Mouse (Mus musculus): ENCODE measurements around the gene Gpc5.
A peak's percentile ranks its signal among the peaks of the same experiment; 100 is the strongest.

Gene Gpc5

DNA sequence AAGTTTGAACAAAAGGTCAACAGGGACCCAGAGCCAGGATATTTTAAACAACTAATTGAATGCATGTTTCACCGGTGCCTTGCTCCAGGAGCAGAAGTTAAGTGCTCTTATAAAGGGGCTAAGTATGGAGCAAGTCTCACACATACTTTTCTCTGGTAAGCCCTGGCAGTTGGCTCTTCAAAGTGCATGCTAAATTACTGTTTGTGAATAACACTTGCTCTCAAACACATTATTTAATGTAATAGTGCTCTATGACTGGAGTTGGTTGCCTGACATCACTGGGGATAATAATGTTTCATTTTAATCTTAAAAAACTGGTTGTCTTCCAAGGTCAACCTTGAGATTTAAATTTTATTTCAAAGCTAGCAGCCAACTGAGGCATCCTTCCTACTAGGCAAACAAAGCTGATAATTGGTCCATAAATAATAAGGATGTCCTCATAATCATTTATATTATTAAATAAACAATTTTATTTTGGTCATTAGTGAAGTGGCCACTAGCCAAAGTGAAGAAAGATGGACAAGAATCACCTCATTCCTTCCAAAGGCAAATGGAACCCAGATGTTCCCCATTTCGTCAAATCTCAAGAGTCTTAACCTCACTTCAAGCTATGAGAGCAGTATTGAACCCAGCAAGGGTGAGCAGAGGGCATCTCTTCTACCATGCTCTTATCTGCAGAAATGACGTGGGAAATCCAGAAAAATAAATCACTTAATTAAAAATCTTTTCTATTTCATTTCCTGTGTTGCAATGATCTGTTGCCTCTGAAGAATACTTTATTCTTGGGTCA lies 488.6 kb downstream of the Gpc5 start:
- DNase-seq, result no peak

DNA sequence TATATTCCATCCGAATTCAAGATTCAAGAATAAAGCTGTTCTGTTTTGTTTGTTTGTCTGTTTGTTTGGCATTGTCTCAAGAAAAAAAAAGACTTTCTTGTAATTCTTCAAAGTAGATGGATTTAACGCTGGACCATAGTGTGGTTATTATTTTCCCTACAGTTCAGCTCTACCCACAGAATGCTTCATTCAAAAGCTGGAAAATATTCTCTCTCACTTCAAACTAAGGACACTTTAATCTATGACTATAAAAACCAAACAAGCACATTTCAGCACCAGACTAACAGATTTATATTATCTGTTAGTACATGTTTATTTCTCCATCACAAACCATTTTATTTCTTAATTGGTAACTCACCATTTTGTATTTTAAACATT lies 489.2 kb downstream of the Gpc5 start:
- no peak for DNase-seq

DNA sequence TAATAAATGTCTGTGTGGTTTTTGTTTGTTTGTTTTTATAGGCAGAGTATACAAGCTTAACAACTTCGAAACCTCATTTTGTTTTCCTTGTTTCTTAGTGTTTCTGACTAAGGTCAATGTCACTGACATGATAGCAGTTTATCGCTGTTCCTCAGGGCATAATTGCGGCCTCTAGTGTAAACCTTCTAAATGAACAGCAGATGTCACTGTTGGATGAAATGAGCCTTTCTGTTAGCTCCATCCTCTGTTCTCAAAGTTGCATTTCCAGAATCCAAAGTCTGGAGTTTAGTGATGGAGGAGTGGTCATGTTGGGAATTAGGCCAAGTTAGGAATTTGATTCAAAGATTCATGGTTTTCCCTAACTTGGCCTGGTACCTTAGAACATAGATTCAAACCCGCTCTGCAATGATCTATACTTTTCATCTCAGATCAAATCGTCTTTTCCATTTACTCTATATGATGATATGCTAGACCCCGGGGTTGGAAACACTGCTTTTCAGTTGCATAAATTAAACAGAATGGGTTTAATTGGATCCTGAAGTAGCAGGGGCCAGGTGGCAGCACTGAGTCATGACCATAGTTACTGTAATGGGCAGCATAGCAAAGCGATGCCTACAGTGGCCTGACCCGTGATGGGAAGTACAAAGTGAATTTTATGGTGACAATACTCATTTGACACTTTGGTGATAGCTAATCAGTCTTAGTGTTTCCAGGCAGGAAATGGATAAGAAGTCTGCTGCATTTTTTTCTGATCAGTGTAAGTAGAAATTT lies 508.4 kb downstream of the Gpc5 start:
- DNase-seq, result peak; percentile 65

DNA sequence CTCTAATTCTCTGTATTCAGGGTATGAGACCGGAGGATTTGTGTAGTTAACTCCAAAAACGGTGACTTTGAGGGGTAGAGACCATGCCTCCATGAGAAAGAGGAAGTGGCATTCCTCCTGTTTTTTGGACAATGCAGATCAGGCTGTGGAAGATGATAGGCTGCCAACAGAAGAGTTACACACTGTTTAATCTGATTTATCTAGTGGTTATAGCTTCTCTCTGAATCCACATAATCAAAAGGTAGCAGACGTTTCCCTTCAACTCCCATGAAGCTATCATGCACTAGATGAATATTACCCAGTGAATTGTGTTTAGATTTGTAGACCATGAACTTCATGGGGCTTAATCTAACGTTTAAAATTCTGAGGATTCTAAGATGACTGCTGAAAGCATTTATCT lies 522.1 kb downstream of the Gpc5 start:
- no peak for DNase-seq

DNA sequence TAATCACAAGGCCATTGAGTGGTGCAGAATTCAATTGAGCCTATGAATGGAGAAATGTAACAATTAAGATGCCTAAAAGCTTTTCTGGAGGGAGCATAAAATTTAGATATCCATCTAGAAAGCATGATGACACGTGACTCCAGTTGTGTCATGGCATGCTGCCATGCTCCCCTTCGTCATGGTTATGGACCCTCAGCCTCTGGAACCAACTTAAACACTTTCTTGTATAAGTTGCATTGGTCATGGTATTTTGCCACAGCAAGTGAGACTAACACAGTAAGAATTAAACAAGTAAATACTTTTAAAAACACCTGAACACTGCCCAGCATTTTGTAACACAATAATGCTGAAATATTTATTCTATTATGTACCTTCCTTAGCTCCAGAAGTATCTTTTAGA lies 524.3 kb downstream of the Gpc5 start:
- DNase-seq, result no peak

DNA sequence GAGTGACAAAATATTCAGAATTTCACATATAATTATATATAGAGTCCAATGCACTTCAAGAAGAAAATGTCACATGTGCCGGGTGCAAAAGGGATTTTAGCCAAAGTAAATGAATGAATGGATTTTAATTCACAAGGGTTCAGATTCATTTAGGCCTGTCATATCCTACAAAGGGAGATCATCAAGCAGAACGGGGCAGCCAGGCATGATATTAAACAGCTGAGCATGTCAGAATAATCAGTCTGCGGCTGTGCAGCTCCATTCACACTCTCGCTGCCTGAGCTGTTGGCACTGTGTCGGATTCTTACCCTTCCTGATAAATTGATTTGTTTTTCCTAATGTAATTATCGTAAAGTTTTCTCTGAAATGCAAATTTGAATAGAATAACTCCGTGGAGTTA lies 524.8 kb downstream of the Gpc5 start:
- peak; percentile 69 for DNase-seq

DNA sequence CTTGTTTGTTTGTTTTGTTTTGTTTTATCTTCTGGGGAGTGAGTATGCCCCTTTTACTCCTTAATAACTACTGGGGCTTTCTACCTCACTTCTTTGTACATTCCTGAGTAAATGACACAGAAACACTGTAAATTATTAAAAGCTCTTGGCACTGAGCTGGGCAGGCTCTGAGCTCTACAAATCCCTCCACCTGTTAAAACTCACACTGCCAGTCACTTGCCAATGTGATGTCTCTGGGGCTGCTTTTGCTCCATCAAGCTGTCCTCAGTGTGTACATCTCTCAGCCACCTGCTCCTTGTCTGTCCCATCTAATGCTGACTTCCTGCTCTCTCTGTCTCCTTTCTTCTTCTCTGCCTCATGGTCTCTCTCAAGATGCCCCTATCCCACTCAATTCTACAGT lies 528.5 kb downstream of the Gpc5 start:
- DNase-seq, result no peak

DNA sequence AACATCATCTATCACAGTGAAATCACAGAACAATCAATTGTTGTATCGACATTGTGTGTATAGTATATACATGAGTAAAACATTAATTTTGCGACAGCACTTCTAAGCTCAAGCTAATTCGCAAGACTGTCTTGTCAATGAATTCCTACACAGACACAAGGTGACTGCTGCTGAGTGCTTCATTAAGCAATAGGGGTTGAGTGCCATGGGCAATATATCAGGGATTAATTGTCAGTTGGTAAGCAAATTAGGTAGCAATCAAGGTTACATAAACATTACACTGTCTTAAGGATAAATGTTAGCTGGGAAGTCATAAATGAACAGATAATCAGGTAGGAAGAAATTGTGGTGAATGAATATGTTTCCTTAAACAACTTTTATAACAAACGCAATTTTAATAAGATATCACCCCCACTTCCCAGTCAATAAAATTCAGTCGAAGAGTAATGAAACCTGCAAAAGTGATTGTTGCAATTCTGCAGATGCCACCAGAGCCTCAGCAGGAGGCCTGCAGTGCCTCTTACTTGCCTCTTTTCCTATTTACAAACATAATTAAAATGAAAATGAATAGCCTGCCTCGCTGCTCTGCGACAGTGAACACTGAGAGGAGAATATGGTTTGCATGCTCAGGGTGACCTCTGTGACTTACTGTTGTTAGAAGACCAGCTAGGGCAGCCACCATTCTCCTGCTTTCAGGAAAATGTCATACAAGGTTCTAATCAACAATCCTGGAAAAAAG lies 539.3 kb downstream of the Gpc5 start:
- no peak for DNase-seq

DNA sequence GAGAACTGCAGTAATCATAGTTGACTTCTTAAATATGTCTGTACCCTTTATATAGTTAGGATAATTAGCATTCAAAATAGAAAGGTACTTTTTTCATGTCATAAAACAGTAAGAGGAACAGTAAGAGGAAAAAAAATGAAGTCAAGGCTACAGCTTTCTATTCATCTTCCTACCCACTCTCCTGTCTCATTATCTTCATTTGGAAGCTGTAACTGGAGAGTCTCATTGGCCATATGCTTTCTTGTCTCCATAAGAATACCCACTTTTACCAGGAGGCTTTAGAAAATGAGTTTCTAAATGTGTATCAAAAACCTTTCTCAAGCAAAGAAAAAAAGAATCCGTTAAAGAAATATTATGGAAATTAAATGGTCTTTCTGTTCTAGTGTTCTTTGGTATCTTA lies 541.3 kb downstream of the Gpc5 start:
- no peak for DNase-seq

DNA sequence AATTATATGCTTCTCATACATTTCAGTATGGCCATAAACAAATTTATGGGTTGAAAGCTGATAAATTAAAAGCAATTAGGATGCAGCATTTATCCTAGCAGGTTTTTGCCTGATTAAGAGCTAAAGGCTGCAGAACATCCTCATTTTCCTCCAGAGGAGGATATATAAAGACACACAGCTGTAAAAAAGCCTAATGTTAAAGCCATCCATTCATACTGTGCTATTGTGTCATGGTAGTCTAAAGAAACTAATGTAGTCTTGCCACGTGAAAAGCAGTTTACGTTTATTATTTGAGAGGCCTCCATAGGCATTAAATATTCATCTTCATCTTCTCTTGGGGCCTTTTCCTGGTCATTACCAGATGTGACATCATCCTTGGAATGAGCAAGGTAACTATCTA lies 587.9 kb downstream of the Gpc5 start:
- no peak for DNase-seq

DNA sequence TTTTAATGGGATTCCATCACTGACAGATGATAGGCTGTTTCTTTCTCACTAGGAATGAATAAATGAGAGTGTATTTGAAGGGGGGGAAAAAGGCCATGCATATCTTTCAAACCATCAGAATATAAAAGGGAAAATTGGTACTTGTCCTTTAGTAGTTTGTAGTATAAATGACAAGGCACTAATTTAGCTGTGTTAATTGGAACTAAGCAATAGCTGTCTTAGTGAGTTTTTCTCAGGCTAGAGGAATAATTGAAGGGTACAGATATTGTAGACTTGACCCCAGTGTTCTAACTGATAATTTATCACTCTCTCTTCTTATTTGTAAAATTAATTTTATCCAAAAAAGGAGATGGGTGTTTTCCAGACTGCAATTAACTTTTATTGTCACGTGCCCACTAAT lies 654.0 kb downstream of the Gpc5 start:
- no peak for DNase-seq

DNA sequence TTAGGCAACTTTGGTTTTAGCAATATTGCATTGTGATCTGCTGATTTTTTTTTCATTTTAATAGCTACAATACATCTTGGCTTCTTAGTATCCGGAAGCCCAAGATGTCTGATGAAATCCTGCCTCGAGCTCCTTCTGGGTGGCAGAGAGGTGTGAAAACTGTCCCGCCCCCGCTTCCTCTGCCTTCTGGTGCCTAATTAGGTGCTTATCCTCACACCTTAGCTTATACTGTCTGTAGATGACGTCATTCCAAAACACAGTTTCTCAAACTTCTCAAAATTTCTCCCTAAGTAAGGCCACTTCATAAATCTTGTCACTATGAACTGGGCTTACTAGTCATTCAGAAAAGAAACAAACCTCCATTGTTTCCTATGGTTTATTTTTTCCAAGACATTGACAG lies 668.2 kb downstream of the Gpc5 start:
- DNase-seq, result no peak

DNA sequence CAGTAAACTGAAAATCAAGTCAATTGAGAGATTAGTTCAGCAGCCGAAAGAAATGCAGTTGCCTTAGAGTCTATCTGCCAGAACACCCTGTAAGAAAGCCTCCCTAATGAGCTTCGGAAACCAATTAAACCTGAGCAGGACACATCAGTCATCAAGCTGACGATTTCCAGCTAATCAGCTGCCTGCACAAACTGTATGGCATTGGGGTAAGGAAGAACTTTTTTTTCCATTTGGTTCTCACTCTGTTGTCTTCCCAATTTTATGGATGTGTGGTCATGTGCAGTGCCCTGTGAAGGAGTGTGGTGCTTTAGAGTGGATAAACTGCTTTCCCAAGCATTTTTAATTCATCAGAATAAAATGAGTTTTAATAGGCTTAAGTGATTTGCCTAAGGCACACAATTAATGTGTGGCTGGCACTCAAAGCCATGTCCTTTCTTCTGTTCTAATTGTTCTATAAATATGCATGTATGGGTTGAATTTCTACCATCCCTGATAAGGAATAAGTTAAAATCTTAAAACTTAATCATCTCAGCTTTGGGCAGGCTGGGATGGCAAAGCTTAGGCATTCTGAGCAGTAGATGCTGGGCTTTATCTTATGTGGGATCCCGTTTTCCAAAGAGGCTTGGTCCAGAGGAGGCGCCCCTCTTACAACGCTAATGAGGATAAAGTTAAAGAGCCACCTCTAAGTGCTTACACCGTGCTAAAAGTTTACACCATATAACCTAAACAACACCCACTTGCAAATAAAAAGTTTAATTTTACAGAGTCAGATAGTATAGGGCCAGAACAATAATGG lies 687.6 kb downstream of the Gpc5 start:
- peak; percentile 91 for DNase-seq

DNA sequence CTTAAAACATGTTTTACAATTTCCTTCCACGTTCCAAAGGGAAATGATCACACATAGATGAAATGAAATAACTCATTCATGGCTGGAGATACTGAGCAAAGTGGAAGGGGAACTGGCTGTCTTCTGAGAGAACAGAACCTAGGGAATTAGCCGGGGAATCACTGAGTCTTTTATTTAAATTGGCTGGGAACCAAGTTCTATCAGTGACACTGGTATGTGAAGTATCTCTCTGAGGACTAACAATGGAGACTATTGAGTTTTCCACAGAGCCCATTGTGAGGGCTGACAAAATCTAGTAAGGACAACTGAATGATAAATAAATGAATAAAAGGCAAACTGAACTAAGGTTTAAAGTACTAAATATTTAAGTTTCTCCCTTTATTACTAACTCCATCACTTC lies 712.7 kb downstream of the Gpc5 start:
- DNase-seq, result peak; percentile 90

DNA sequence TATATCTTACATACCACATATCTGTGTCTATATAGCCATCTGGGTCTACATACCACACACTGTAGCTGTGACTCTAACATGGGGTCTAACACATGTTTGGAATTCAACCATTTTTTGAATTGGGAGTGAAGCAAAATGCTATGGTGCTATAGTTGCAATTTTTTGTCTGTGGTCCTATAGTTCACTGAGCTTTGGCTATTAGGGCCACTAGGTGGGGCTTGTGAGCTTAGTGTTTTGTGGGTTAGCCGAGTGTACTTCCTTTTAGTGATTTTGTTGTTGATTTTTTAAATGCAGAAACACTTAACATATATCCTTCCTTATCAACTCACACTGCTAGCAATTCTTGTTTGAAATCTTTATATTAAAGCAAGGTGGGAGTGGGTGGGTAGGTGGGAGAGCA lies 727.0 kb downstream of the Gpc5 start:
- peak; percentile 45 for DNase-seq

DNA sequence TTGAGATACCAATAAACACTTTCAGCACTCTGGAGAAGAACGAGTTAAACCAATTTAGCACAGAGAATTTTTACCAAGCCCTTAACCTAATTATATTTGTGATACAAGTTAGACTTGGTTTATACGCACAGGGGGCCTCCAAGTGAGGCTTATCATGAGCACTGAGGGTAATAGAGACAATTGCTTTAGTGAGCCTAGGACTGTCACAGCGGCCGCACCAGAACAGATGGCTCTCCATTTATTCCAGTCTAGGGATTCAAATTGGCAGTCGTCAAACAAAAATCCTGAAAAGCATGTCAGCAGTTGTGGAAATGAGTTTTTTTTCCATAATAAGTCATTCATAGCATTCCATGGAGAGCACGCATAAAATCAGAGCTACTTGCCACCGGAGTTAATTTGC lies 729.6 kb downstream of the Gpc5 start:
- DNase-seq, result no peak

DNA sequence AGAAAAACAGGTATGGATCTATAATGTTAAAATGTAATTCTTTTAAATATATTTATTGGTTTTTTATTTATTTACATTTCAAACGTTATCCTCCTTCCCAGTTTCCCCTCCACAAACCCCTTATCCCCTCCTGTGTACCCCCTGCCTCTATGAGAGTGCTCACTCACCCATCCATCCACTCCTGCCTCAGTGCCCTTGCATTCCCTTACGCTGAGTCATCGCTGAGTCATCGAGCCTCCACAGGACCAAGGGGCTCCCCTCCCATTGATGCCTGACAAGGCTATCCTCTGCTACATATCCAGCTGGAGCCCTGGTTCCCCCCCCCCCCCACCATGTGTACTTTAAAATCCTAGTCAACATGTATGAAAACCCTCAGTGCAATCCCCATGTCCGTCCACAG lies 738.5 kb downstream of the Gpc5 start:
- DNase-seq, result no peak

DNA sequence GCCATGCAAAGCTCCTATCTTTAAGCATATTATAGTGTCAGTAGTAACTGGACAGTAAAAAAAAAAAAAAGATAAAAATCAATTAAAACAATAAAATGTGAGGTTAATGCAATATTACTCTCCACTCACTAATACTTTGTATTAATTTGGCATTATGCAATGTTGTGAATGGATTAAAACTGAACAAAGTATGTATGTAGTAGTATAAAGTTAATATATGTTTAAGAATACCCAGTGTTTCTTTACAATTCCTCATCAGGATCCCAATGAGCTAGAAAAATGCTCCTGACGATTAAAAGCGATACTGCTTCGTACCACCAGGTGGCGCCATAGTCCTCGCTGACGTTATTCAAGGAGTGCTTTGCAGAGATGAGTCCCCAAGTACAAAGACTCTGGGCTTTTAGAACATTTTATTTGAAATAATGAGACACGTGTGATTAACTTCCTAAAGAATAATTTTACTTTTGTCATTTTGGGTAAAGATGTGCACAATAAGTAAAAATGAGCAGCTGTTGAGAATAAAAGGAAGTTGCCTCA lies 739.3 kb downstream of the Gpc5 start:
- peak; percentile 75 for DNase-seq

DNA sequence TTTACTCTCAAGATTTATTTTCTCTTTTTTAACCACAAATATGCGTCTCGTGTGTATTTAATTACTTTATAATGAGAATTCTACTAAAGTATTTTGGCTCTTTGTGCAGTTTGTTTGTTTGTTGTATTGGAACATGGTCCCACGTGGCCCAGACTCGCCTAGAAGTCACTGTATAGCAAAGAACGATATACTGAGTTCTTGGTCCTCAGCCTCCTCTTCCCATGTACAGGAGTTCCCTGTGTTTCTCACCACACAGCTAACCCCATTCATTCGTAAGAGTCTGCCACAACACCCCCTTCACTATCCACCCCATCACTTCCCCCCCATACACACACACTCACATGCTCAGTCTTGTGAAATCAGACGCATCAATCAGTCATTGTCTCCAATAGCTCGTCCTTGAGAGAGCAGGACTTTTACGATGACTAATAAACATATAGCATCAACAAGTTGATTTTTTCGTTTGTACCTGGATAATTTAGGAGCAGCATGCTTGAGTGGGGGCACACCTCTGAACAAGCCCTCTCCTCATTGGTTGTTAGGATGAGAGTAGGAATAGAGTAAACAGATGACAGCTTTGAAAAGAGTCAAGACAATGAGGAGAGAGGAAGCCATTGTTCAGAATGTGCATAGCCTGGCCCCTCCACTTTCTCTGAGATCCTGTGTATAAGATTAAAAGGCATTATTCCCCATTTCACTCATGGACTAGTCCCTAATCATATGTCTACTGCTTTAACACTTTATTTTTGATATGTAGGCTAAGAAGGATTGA lies 740.0 kb downstream of the Gpc5 start:
- DNase-seq, result no peak

DNA sequence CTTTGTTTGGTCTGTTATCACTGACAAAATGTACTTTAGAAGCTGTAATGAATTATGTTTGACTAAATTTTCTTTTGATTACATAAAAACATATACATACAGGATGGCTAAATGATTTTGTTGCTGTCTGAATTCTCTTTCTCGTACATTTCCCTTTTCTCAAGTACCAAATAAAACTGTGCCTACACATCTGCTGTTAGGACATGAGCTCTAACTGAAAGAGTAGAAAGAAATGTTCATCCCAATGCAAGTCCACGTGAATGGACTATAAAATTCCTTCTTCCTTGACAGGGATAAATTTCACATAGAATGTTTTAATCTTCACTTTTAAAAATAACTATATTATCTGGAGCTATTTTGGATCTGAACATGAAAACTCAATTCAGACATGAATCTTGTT lies 751.8 kb downstream of the Gpc5 start:
- no peak for DNase-seq

DNA sequence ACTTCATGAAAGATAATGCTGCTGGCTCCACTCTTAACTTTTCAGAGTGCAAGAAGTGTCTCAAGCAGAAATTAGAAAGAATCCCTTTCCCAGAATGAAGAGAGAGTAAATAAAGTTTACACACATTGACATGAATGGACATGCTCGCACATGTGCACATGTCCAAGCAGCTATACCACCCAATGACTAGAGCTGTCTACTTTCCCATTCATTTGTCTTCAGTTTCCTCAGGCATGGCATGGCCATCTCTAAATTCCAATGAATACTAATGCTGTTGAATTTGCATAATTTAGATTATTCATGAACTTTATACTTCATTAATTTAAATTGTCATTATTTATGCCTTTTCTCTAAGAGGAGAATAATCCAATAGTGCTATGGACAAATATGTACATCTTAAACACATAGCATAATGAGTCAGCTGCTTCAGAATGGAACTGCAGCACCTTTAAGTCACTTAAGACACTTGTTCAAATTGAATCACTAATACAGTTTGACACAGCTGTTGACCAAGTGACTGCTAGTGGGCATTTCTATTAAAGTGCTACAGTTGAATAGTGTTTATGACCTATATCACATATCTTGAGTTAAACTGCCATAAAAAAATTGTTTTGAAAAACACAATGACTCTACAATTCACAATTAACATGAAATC lies 752.9 kb downstream of the Gpc5 start:
- no peak for DNase-seq
